Mouse (Mus musculus) kidney, embryonic 16.5 days (tissue): Measurements from ENCODE around the gene Pfkfb3. TPM values are rescaled to one million over a fixed set of nuclear protein-coding genes. Genes with fewer than 3 reads are reported as not detected.

Source experiments
- ATAC-seq: fragments of 200-750 bp; cut with Nextera tagmentation; 2 replicates; pipeline ENCODE4 v1.8.0; 2017; ENCODE audit warnings: moderate TSS enrichment; ENCODE audit not compliant: low FRiP score, low TSS enrichment
- H3K27ac ChIP-seq: fragments of 300-500 bp; sonication (generic); 2 replicates; pipeline ENCODE4 v1.5.1; 2014; ENCODE audit warnings: low read length
- H3K27me3 ChIP-seq: fragments of 300-500 bp; sonication (generic); 2 replicates; pipeline ENCODE4 v1.6.1; 2014; ENCODE audit warnings: low read length, control low read depth, mixed read lengths; ENCODE audit not compliant: insufficient read depth
- H3K36me3 ChIP-seq: fragments of 300-500 bp; sonication (generic); 2 replicates; pipeline ENCODE4 v1.6.1; 2014; ENCODE audit warnings: low read length, control low read depth, mixed read lengths; ENCODE audit not compliant: insufficient read depth
- H3K4me1 ChIP-seq: fragments of 300-500 bp; sonication (generic); 2 replicates; pipeline ENCODE4 v1.6.1; 2014; ENCODE audit warnings: low read length, control low read depth, mixed read lengths; ENCODE audit not compliant: insufficient read depth
- H3K4me2 ChIP-seq: fragments of 300-500 bp; sonication (generic); replicated peaks from 2 replicates; pipeline ENCODE4 v1.6.1; 2014; ENCODE audit warnings: low read depth, low read length
- H3K4me3 ChIP-seq: fragments of 300-500 bp; sonication (generic); 2 replicates; pipeline ENCODE4 v1.5.1; 2014; ENCODE audit warnings: mild to moderate bottlenecking, low read length
- H3K9ac ChIP-seq: fragments of 300-500 bp; sonication (generic); replicated peaks from 2 replicates; pipeline ENCODE4 v1.6.1; 2014; ENCODE audit warnings: low read length
- H3K9me3 ChIP-seq: fragments of 300-500 bp; sonication (generic); 2 replicates; pipeline ENCODE4 v1.6.1; 2016; ENCODE audit warnings: low read length, control low read depth
- WGBS: fragments of 180-500 bp; shearing (Covaris S2); extraction: QIAGEN DNeasy Blood & Tissue Kit; methylation state at CpG from one replicate; pipeline ENCODE4 v1.1.7; 2014; 5-methylcytosine and 5-hydroxymethylcytosine counted together
- polyA plus RNA-seq: library from polyadenylated mRNA; unstranded; fragments of >200 nt; fragmentation: Nextera tagmentation; extraction: Ambion mirVana; gene quantifications from 2 replicates; pipeline ENCODE4 v1.2.1, GENCODE M21; 2015

Pfkfb3 gene
- 11.9 and 13.1 TPM in 2 replicates for polyA plus RNA-seq

GRCm38 (mm10) chr2:11553471-11554400 lies at the start of gene Pfkfb3:
Gene Pfkfb3 (minus strand): TSS chr2:11554077.
- ATAC-seq: peak; percentile 86
- peak within 1 kb of the TSS; percentile 65 for H3K9ac ChIP-seq
- no peaks in the 10 kb centered on the region for H3K36me3 ChIP-seq
- H3K27ac ChIP-seq: no peak within 1 kb of the TSS
- WGBS: 1% methylated on average over 64 of the region's 67 CpGs
- peaks cover 13% of the 10 kb centered on the region for H3K4me1 ChIP-seq
- H3K4me2 ChIP-seq: peak within 1 kb of the TSS; percentile 99
- 0 out of 2 replicates have a peak, but pooled peaks cover 2% of the 10 kb centered on the region for H3K27me3 ChIP-seq
- no peaks in the 10 kb centered on the region for H3K9me3 ChIP-seq
- peak within 1 kb of the TSS; percentile 64 for H3K4me3 ChIP-seq

DNA sequence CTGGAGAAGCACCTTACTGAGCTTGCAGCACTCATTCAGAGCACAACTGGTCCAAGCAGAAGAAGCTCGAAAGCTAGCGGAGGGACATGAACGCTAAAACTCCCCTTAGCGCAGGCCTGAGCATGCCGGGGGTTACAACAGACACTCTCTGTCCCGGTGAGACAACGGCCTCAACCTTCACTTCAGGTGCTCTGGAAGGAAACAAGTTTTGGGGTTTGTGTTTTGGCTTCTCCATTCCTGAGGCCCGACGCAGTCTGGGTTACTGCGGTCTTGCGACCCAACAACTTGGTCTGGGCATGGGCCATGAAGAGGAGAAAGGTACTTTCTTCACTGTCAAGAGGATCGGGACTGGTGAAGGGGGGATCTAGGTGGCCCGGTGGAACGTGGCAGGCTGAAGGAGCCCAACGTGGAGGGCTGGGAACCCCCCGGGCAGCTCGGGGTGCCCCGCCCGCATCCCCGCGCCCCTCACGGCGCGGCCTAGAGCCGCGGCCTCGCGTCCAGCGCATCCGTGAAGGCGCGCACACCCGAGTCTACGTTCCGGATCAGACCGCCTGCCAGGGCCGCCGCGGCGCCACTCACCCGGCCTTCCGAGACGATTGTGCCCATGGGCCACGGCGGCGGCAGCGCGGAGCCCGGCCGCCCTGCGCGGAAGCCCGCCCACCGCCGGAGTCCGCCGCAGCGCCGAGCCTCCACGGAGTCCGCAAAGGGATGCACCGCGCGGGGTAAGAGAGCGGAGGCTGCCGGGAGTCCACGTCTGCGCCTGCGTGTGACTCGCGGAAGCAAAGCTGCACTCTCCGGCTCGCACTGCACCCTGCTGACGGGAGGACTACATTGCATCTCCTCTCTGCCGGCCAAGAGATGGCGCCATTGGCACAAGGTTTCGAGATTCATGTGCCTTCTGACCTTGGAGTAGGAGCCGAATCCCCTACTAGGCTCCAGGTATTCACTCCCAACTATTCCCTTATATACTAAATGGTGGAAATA lies 48.9 kb upstream of the Pfkfb3 start:
- ATAC-seq: peak; percentile 99

DNA sequence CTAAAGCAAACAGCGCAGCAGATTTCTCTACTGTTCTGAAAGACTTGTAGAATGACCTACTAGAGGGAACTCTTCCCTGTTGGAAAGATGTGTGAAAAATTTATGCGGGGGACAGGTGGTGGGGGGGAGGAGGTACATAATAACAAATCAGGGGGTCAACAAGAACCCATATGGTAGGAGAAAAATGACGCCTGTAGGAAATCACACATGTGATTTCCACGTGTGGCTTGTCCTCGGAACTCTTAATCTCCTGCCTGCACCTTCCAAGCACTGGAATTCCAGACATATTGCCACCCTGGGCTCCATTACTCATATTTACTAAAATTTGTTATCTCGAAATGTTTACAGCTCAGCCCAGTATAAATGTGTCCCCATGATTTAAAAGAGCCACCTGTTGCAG lies 47.9 kb upstream of the Pfkfb3 start:
- no peaks in the 10 kb centered on the region for H3K9me3 ChIP-seq
- no peak for ATAC-seq
- H3K4me3 ChIP-seq: peak overlapping the region; percentile 96
- WGBS: 80% methylated on average over 6 of the region's 6 CpGs
- H3K9ac ChIP-seq: peak overlapping the region; percentile 97
- peaks cover 21% of the 10 kb centered on the region for H3K36me3 ChIP-seq
- no peak overlapping the region for H3K27ac ChIP-seq
- H3K4me1 ChIP-seq: peaks cover 12% of the 10 kb centered on the region
- H3K27me3 ChIP-seq: no peaks in the 10 kb centered on the region
- H3K4me2 ChIP-seq: peak overlapping the region; percentile 69

More for the DNA sequence above, 48.9 kb upstream of the Pfkfb3 start:
- peak overlapping the region; percentile 97 for H3K9ac ChIP-seq
- H3K27me3 ChIP-seq: no peaks in the 10 kb centered on the region
- under 1% methylated on average over 75 of the region's 78 CpGs for WGBS
- H3K9me3 ChIP-seq: no peaks in the 10 kb centered on the region
- peak overlapping the region; percentile 69 for H3K4me2 ChIP-seq
- peak overlapping the region; percentile 96 for H3K4me3 ChIP-seq
- peaks cover 12% of the 10 kb centered on the region for H3K4me1 ChIP-seq
- H3K27ac ChIP-seq: peak overlapping the region; percentile 58
- peaks cover 14% of the 10 kb centered on the region for H3K36me3 ChIP-seq

DNA sequence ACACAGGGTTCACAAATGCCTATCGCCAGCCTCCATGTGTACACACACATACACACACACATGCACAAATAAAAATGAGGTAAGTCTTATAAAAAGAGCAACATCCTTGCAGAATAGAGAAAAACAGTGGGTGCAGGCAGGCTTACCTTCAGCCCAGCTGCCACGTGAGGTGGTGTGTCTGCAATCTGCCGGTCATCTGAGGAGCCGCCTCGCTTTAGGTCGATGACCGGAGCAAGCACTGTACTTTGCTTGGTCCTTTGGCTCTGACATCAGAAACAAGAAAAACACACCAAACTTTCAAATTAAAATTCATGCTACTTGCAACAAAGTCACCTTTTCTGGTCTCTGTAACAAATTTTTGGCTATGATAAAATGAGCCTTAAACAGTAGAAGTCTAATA lies 44.0 kb upstream of the Pfkfb3 start:
- Histone ChIP-seq H3K4me2 (no peak overlapping the region), H3K9me3 (no peaks in the 10 kb centered on the region), H3K9ac (no peak overlapping the region), H3K27ac (no peak overlapping the region), H3K4me1 (peaks cover 12% of the 10 kb centered on the region), H3K36me3 (peaks cover 50% of the 10 kb centered on the region), H3K4me3 (no peak overlapping the region), H3K27me3 (no peaks in the 10 kb centered on the region)
- 95% methylated on average over 7 of the region's 7 CpGs for WGBS
- ATAC-seq: no peak

DNA sequence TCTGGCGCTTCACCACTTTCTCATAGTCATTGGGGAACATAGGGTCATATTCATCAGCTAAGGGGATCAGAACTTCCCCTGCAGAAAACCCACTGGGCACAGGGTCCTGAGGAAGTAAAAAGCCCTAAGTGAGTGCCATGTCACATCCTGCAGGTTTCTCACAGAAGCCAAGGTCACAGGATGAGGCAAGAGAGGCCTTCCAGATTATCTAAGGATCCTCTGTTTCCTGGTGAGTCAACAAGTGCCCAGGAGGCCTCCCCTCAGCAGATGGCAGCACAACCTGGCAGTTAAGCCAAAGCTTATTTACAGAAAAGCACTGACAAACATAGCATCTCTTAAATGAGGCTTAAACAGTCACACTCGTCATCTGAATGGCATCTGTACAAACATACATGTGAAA lies 42.8 kb upstream of the Pfkfb3 start:
- H3K4me2 ChIP-seq: no peak overlapping the region
- H3K27ac ChIP-seq: no peak overlapping the region
- ATAC-seq: no peak
- no peak overlapping the region for H3K4me3 ChIP-seq
- peaks cover 62% of the 10 kb centered on the region for H3K36me3 ChIP-seq
- no peaks in the 10 kb centered on the region for H3K27me3 ChIP-seq
- H3K4me1 ChIP-seq: peaks cover 6% of the 10 kb centered on the region
- no peaks in the 10 kb centered on the region for H3K9me3 ChIP-seq
- no peak overlapping the region for H3K9ac ChIP-seq
- 89% methylated on average over 2 of the region's 2 CpGs for WGBS

- H3K36me3 ChIP-seq: peaks cover 90% of the 10 kb centered on the region
- H3K27me3 ChIP-seq: no peaks in the 10 kb centered on the region
- no peaks in the 10 kb centered on the region for H3K9me3 ChIP-seq
- WGBS: 88% methylated on average over 4 of the region's 4 CpGs
- H3K4me3 ChIP-seq: no peak overlapping the region
- no peaks in the 10 kb centered on the region for H3K4me1 ChIP-seq
- no peak overlapping the region for H3K4me2 ChIP-seq
- ATAC-seq: no peak
- no peak overlapping the region for H3K27ac ChIP-seq
- H3K9ac ChIP-seq: no peak overlapping the region
Measured at GRCm38 (mm10) chr2:11587996-11588395, 34.1 kb upstream of the Pfkfb3 start.

DNA sequence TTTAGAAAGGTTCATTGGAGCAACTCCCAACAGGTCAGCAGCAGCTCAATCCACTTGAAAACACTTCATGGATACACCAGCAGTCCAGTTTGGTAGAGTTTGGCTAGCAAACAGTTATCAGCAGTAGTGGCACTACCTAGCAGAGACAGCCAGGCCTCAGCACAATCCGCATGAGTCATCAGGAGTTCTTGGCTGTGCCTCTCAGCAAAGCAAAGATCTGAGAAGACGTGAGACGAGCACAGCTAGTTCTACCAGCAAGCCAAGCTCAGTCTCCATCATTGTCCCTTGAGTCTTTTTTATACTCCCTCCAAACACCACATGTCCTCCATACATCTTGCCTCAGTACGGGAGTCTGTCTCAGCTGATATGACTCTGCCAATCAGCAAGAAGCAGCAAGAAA lies 25.5 kb upstream of the Pfkfb3 start:
- Histone ChIP-seq H3K27ac (no peak overlapping the region), H3K27me3 (no peaks in the 10 kb centered on the region), H3K9me3 (peaks cover 11% of the 10 kb centered on the region), H3K36me3 (peaks cover 23% of the 10 kb centered on the region), H3K4me1 (no peaks in the 10 kb centered on the region), H3K4me3 (no peak overlapping the region), H3K9ac (no peak overlapping the region), H3K4me2 (no peak overlapping the region)
- WGBS: 94% methylated on average over 4 of the region's 4 CpGs
- no peak for ATAC-seq

DNA sequence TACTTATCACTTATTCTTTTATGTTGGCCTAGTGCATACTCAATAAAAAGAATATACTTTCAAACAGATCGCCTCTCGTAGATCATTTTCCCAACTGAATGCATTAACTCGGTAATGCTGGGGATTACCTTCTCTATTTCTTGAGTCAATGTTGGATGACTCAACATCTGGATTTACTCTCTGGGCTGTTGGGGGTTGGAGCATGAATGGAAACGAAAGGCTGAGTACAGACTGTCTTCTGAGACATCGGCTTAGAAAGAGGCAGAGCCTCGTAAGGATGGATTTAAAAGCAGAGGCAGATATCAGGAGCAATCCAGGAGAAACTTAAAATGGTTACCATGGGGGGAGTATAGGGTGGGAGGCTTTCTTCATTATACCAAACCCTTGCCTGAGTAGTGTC lies 24.3 kb upstream of the Pfkfb3 start:
- Histone ChIP-seq H3K9me3 (peaks cover 11% of the 10 kb centered on the region), H3K27ac (no peak overlapping the region), H3K4me1 (no peaks in the 10 kb centered on the region), H3K36me3 (peaks cover 16% of the 10 kb centered on the region), H3K9ac (no peak overlapping the region), H3K27me3 (no peaks in the 10 kb centered on the region), H3K4me2 (no peak overlapping the region), H3K4me3 (no peak overlapping the region)
- WGBS: 83% methylated on average over 6 of the region's 6 CpGs
- ATAC-seq: no peak

DNA sequence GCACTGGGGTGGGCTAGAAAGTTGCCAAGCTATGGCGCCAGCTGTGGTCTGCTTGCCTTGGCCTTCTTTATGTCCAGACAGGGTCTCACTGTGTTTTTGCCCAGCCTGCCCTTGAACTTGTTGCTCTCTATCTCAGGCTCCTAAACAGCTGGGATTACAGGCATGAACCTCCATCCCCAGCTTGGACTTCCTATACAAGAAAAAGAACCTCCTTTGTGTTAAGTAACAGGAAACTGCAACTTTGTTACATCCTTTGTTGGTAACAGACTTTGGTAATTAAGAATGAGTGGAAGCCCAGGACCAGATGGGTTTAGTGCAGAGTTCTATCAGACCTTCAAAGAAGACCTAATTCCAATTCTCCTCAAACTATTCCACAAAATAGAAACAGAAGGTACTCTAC lies 19.8 kb upstream of the Pfkfb3 start:
- 94% methylated on average over 1 of the region's 1 CpGs for WGBS
- no peaks in the 10 kb centered on the region for H3K36me3 ChIP-seq

More for the DNA sequence above, 19.8 kb upstream of the Pfkfb3 start:
- no peak overlapping the region for H3K27ac ChIP-seq
- no peaks in the 10 kb centered on the region for H3K9me3 ChIP-seq
- H3K4me2 ChIP-seq: no peak overlapping the region
- H3K27me3 ChIP-seq: no peaks in the 10 kb centered on the region
- H3K4me3 ChIP-seq: no peak overlapping the region
- no peak overlapping the region for H3K9ac ChIP-seq
- H3K4me1 ChIP-seq: no peaks in the 10 kb centered on the region
- no peak for ATAC-seq
